14 mouse cellular contexts compared by ENCODE assay signal in the genomic region with DNA sequence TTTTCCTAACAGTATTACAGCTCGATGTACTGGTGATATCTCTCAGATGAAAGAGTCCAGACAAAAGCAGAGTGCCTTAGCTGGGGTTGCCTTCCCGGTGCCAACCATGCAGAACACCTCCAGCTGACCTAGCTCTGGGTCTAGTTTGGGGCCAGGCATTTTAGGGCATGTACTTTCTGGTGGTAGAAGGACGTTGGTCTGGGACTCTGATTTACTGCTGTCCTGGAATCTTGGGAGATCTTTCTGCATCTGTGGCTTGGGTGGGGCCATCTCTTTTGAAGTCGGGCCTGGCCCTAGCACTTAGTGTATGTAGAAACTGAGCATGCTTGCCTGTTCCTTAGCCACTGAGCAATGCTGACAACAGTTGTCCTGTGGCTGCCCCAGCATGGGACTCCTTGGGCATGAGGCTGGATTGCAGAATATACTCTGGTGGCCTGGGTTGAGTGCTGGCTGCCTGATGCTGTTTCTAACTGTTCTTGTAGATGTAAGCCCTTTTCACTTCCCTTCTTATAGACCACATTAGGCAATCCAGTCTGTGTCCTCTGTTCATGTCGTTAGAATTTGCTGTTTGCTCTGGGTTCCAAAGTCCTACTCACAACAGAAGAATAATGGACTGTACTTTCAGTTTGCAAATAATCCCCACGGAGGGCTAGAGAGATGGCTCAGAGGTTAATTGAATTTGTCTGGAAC. TPM values are rescaled to one million over a fixed set of nuclear protein-coding genes. Genes with fewer than 3 reads are reported as not detected.
DNase-seq lines count a peak whose midpoint lies in the region; ATAC-seq and TF ChIP-seq lines count a peak whose summit lies in the region.
"Had no signal": no experiment of that assay in that cellular context is flagged by ENCODE, and none has a peak within 500 bp of the region (broad histone marks: within the 10 kb centered on the region; RNA-seq: fewer than 3 reads in every experiment).

No protein-coding gene starts in this region.

- DNase-seq in hindbrain, embryonic 10.5 days (ENCODE audit: low spot score), result no peak
- peak; percentile 57 for DNase-seq in 416B (ENCODE audit: low read depth)
- no peak for DNase-seq in cerebellum, adult 2 months
- DNase-seq: adrenal gland, postnatal 14 days; B cell, adult 2 months; heart, postnatal 36 days; midbrain, embryonic 14.5 days had no signal

- H3K36me3 ChIP-seq in hindbrain, embryonic 13.5 days, result no peaks in the 10 kb centered on the region
- peaks cover 3% of the 10 kb centered on the region; the same call in 1 of the 2 replicates for H3K36me3 ChIP-seq in hindbrain, embryonic 10.5 days
- no peaks in the 10 kb centered on the region for H3K36me3 ChIP-seq in intestine, embryonic 16.5 days (ENCODE audit: control insufficient read depth, insufficient read depth, low read length)
- no peaks in the 10 kb centered on the region for H3K36me3 ChIP-seq in liver, embryonic 15.5 days (replicated peaks)
- H3K36me3 ChIP-seq in forebrain, embryonic 16.5 days (ENCODE audit: control insufficient read depth, insufficient read depth), result no peaks in the 10 kb centered on the region
- H3K36me3 ChIP-seq in forebrain, embryonic 13.5 days (ENCODE audit: poor library complexity, severe bottlenecking), result no peaks in the 10 kb centered on the region
- H3K36me3 ChIP-seq: limb, embryonic 12.5 days had no signal

- H3K27ac ChIP-seq in hindbrain, embryonic 13.5 days, result no peak overlapping the region
- H3K27ac ChIP-seq in hindbrain, embryonic 10.5 days, result no peak overlapping the region
- peak overlapping the region; percentile 64 for H3K27ac ChIP-seq in intestine, embryonic 16.5 days (ENCODE audit: low read length)
- H3K27ac ChIP-seq in liver, embryonic 15.5 days (replicated peaks), result peak overlapping the region; percentile 79
- H3K27ac ChIP-seq in forebrain, embryonic 16.5 days (ENCODE audit: low read length), result no peak overlapping the region
- H3K27ac ChIP-seq in cerebellum, adult 2 months (ENCODE audit: insufficient read depth, low read length), result no peak overlapping the region
- no peak overlapping the region for H3K27ac ChIP-seq in forebrain, embryonic 13.5 days
- H3K27ac ChIP-seq: limb, embryonic 12.5 days had no signal

- H3K9me3 ChIP-seq in hindbrain, embryonic 13.5 days, result no peaks in the 10 kb centered on the region
- peaks cover 5% of the 10 kb centered on the region; the same call in 1 of the 2 replicates for H3K9me3 ChIP-seq in hindbrain, embryonic 10.5 days
- H3K9me3 ChIP-seq in intestine, embryonic 16.5 days (ENCODE audit: control insufficient read depth, low read length), result no peaks in the 10 kb centered on the region
- no peaks in the 10 kb centered on the region for H3K9me3 ChIP-seq in liver, embryonic 15.5 days (replicated peaks)
- no peaks in the 10 kb centered on the region for H3K9me3 ChIP-seq in forebrain, embryonic 16.5 days (ENCODE audit: control insufficient read depth, low read length)
- H3K9me3 ChIP-seq in forebrain, embryonic 13.5 days (replicated peaks), result no peaks in the 10 kb centered on the region
- H3K9me3 ChIP-seq: limb, embryonic 12.5 days had no signal

- no peak for TF ChIP-seq CTCF in cerebellum, adult 2 months (IDR thresholded peaks at IDR 0.05; ENCODE audit: borderline replicate concordance, insufficient read depth, low read depth, low read length)

- H3K27me3 ChIP-seq in hindbrain, embryonic 13.5 days, result no peaks in the 10 kb centered on the region
- no peaks in the 10 kb centered on the region for H3K27me3 ChIP-seq in hindbrain, embryonic 10.5 days (ENCODE audit: insufficient read depth, poor library complexity, severe bottlenecking)
- H3K27me3 ChIP-seq in intestine, embryonic 16.5 days (replicated peaks; ENCODE audit: control insufficient read depth, insufficient read depth, low read length), result no peaks in the 10 kb centered on the region
- no peaks in the 10 kb centered on the region for H3K27me3 ChIP-seq in liver, embryonic 15.5 days
- H3K27me3 ChIP-seq in forebrain, embryonic 16.5 days (replicated peaks; ENCODE audit: control insufficient read depth, insufficient read depth, low read length), result no peaks in the 10 kb centered on the region
- H3K27me3 ChIP-seq in cerebellum, adult 2 months (ENCODE audit: control insufficient read depth, insufficient read depth, low read length), result no peaks in the 10 kb centered on the region
- H3K27me3 ChIP-seq in forebrain, embryonic 13.5 days, result no peaks in the 10 kb centered on the region
- H3K27me3 ChIP-seq: limb, embryonic 12.5 days; Patski had no signal

- H3K4me1 ChIP-seq in hindbrain, embryonic 13.5 days (replicated peaks), result peaks cover 34% of the 10 kb centered on the region
- H3K4me1 ChIP-seq in hindbrain, embryonic 10.5 days (replicated peaks), result peaks cover 38% of the 10 kb centered on the region
- H3K4me1 ChIP-seq in intestine, embryonic 16.5 days (ENCODE audit: control insufficient read depth, insufficient read depth, low read length), result peaks cover 10% of the 10 kb centered on the region
- H3K4me1 ChIP-seq in liver, embryonic 15.5 days (replicated peaks), result peaks cover 53% of the 10 kb centered on the region
- peaks cover 11% of the 10 kb centered on the region for H3K4me1 ChIP-seq in forebrain, embryonic 16.5 days (replicated peaks; ENCODE audit: control insufficient read depth, insufficient read depth, low read length)
- H3K4me1 ChIP-seq in cerebellum, adult 2 months (ENCODE audit: control insufficient read depth, insufficient read depth, low read length), result no peaks in the 10 kb centered on the region; the same call in 1 of the 2 replicates
- peaks cover 16% of the 10 kb centered on the region for H3K4me1 ChIP-seq in forebrain, embryonic 13.5 days

- H3K4me2 ChIP-seq in hindbrain, embryonic 13.5 days, result no peak overlapping the region
- peak overlapping the region; percentile 21; the same call in 1 of the 2 replicates for H3K4me2 ChIP-seq in intestine, embryonic 16.5 days (ENCODE audit: low read depth, low read length)
- peak overlapping the region; percentile 40 for H3K4me2 ChIP-seq in liver, embryonic 15.5 days
- no peak overlapping the region for H3K4me2 ChIP-seq in forebrain, embryonic 16.5 days (ENCODE audit: low read length)
- no peak overlapping the region for H3K4me2 ChIP-seq in forebrain, embryonic 13.5 days
- H3K4me2 ChIP-seq: limb, embryonic 12.5 days had no signal

- no peak for ATAC-seq in hindbrain, embryonic 13.5 days (ENCODE audit: low FRiP score)
- ATAC-seq in intestine, embryonic 16.5 days, result peak; percentile 73
- ATAC-seq in liver, embryonic 15.5 days (ENCODE audit: insufficient read depth), result peak; percentile 50
- ATAC-seq in forebrain, embryonic 16.5 days, result no peak
- ATAC-seq in forebrain, embryonic 13.5 days, result no peak
- ATAC-seq: Patski had no signal

- no peak overlapping the region for H3K4me3 ChIP-seq in hindbrain, embryonic 13.5 days
- H3K4me3 ChIP-seq in hindbrain, embryonic 10.5 days, result no peak overlapping the region
- H3K4me3 ChIP-seq in intestine, embryonic 16.5 days (ENCODE audit: low read length), result no peak overlapping the region
- H3K4me3 ChIP-seq in liver, embryonic 15.5 days (replicated peaks), result 0 out of 2 replicates have a peak overlapping the region, but pooled peaks have one; percentile 7
- no peak overlapping the region for H3K4me3 ChIP-seq in forebrain, embryonic 16.5 days (replicated peaks; ENCODE audit: low read length)
- no peak overlapping the region for H3K4me3 ChIP-seq in cerebellum, adult 2 months (replicated peaks; ENCODE audit: insufficient read depth, low read depth, low read length)
- H3K4me3 ChIP-seq in forebrain, embryonic 13.5 days, result no peak overlapping the region
- H3K4me3 ChIP-seq: limb, embryonic 12.5 days had no signal

- 0 out of 2 replicates have a peak overlapping the region, but pooled peaks have one; percentile 2 for H3K9ac ChIP-seq in hindbrain, embryonic 13.5 days
- no peak overlapping the region for H3K9ac ChIP-seq in intestine, embryonic 16.5 days (ENCODE audit: low read depth, low read length)
- no peak overlapping the region for H3K9ac ChIP-seq in liver, embryonic 15.5 days
- H3K9ac ChIP-seq in forebrain, embryonic 16.5 days (replicated peaks; ENCODE audit: low read depth, low read length), result no peak overlapping the region
- H3K9ac ChIP-seq in forebrain, embryonic 13.5 days, result no peak overlapping the region
- H3K9ac ChIP-seq: limb, embryonic 12.5 days had no signal

- 75% methylated on average over 6 of the region's 6 CpGs for WGBS in hindbrain, embryonic 13.5 days
- WGBS in hindbrain, embryonic 10.5 days, result 72% methylated on average over 6 of the region's 6 CpGs
- 48% methylated on average over 6 of the region's 6 CpGs for WGBS in intestine, embryonic 16.5 days
- WGBS in liver, embryonic 15.5 days (ENCODE audit: insufficient replicate concordance), result 40% methylated on average over 6 of the region's 6 CpGs
- WGBS in forebrain, embryonic 16.5 days, result 71% methylated on average over 6 of the region's 6 CpGs
- WGBS in cerebellum, adult 2 months, result 65% methylated on average over 6 of the region's 6 CpGs
- WGBS in forebrain, embryonic 13.5 days, result 72% methylated on average over 6 of the region's 6 CpGs

- TF ChIP-seq POLR2A in cerebellum, adult 2 months (IDR thresholded peaks at IDR 0.05; ENCODE audit: borderline replicate concordance, insufficient read depth, low read length), result no peak

RNA-seq across cellular contexts. Expression of a gene that starts 4.0 kb away (rescaled TPM):
- 3.2 and 3.5 TPM in 2 replicates for polyA plus RNA-seq in hindbrain, embryonic 13.5 days (2015; fragmentation: Nextera tagmentation; extraction: Ambion mirVana)
- polyA plus RNA-seq in hindbrain, embryonic 10.5 days (2016; fragmentation: Nextera tagmentation; extraction: Ambion mirVana), result 1.6 TPM in 2 replicates
- 2.4 and 2.8 TPM in 2 replicates for polyA plus RNA-seq in intestine, embryonic 16.5 days (2015; fragmentation: Nextera tagmentation; extraction: Ambion mirVana)
- polyA plus RNA-seq in liver, embryonic 15.5 days (2015; fragmentation: Nextera tagmentation; extraction: Ambion mirVana), result 1.8 and 2.6 TPM in 2 replicates
- polyA plus RNA-seq in forebrain, embryonic 16.5 days (2015; fragmentation: Nextera tagmentation; extraction: Ambion mirVana), result 2.2 and 3.3 TPM in 2 replicates
- polyA plus RNA-seq in cerebellum, adult 2 months (2012; rRNA removed), result 41.1 and 41.5 TPM in 2 replicates
- 1.6 and 2.2 TPM in 2 replicates for polyA plus RNA-seq in forebrain, embryonic 13.5 days (2015; fragmentation: Nextera tagmentation; extraction: Ambion mirVana)

RNA-seq across cellular contexts. Expression of a gene that starts 23.3 kb away (rescaled TPM):
- polyA plus RNA-seq in hindbrain, embryonic 13.5 days (2015; fragmentation: Nextera tagmentation; extraction: Ambion mirVana), result 1.1 and 1.5 TPM in 2 replicates
- 0.97 and 1.0 TPM in 2 replicates for polyA plus RNA-seq in hindbrain, embryonic 10.5 days (2016; fragmentation: Nextera tagmentation; extraction: Ambion mirVana)
- 0.32 and 0.70 TPM in 2 replicates for polyA plus RNA-seq in intestine, embryonic 16.5 days (2015; fragmentation: Nextera tagmentation; extraction: Ambion mirVana)
- polyA plus RNA-seq in liver, embryonic 15.5 days (2015; fragmentation: Nextera tagmentation; extraction: Ambion mirVana), result 27.3 and 33.2 TPM in 2 replicates
- polyA plus RNA-seq in forebrain, embryonic 16.5 days (2015; fragmentation: Nextera tagmentation; extraction: Ambion mirVana), result 0.16 and 0.46 TPM in 2 replicates
- polyA plus RNA-seq in cerebellum, adult 2 months (2012; rRNA removed), result 0.71 and 0.82 TPM in 2 replicates
- polyA plus RNA-seq in forebrain, embryonic 13.5 days (2015; fragmentation: Nextera tagmentation; extraction: Ambion mirVana), result 0.09 and 0.13 TPM in 2 replicates

RNA-seq across cellular contexts. Expression of a gene that starts 56.6 kb away (rescaled TPM):
- polyA plus RNA-seq in hindbrain, embryonic 13.5 days (2015; fragmentation: Nextera tagmentation; extraction: Ambion mirVana), result not detected in 2 replicates
- not detected in 2 replicates for polyA plus RNA-seq in hindbrain, embryonic 10.5 days (2016; fragmentation: Nextera tagmentation; extraction: Ambion mirVana)
- polyA plus RNA-seq in intestine, embryonic 16.5 days (2015; fragmentation: Nextera tagmentation; extraction: Ambion mirVana), result not detected in 2 replicates
- not detected in 2 replicates for polyA plus RNA-seq in liver, embryonic 15.5 days (2015; fragmentation: Nextera tagmentation; extraction: Ambion mirVana)
- not detected in 2 replicates for polyA plus RNA-seq in forebrain, embryonic 16.5 days (2015; fragmentation: Nextera tagmentation; extraction: Ambion mirVana)
- polyA plus RNA-seq in cerebellum, adult 2 months (2012; rRNA removed), result not detected in 2 replicates
- not detected in 2 replicates for polyA plus RNA-seq in forebrain, embryonic 13.5 days (2015; fragmentation: Nextera tagmentation; extraction: Ambion mirVana)
- polyA plus RNA-seq: limb, embryonic 12.5 days; midbrain, embryonic 14.5 days; Patski had no signal

Comparison
In these comparisons a context has a peak if more than half of its experiments do, and no peak if none do; other contexts are left out.
1. ATAC-seq: peak in intestine, embryonic 16.5 days (single experiment) and liver, embryonic 15.5 days (single experiment); none in hindbrain, embryonic 13.5 days (single experiment), forebrain, embryonic 16.5 days (single experiment) and forebrain, embryonic 13.5 days (single experiment).
2. H3K27ac ChIP-seq: peak in intestine, embryonic 16.5 days (single experiment) and liver, embryonic 15.5 days (single experiment); none in hindbrain, embryonic 13.5 days (single experiment), hindbrain, embryonic 10.5 days (single experiment), forebrain, embryonic 16.5 days (single experiment), cerebellum, adult 2 months (single experiment) and forebrain, embryonic 13.5 days (single experiment).
3. H3K4me2 ChIP-seq: peak in intestine, embryonic 16.5 days (single experiment) and liver, embryonic 15.5 days (single experiment); none in hindbrain, embryonic 13.5 days (single experiment), forebrain, embryonic 16.5 days (single experiment) and forebrain, embryonic 13.5 days (single experiment).
4. RNA of a gene that starts 23.3 kb away (polyA plus RNA-seq): 27.3 to 33.2 TPM in liver, embryonic 15.5 days; 1.1 to 1.5 TPM in hindbrain, embryonic 13.5 days, 0.97 to 1.0 TPM in hindbrain, embryonic 10.5 days, 0.71 to 0.82 TPM in cerebellum, adult 2 months, 0.32 to 0.70 TPM in intestine, embryonic 16.5 days, 0.16 to 0.46 TPM in forebrain, embryonic 16.5 days and 0.09 to 0.13 TPM in forebrain, embryonic 13.5 days; every median in the first group is over 10 times any median in the second.